Mouse (Mus musculus) midbrain, postnatal 0 days (tissue): Measurements from ENCODE around the gene Col4a4. TPM values are rescaled to one million over a fixed set of nuclear protein-coding genes. Genes with fewer than 3 reads are reported as not detected.

ENCODE experiments used
- ATAC-seq: fragments of 200-750 bp; cut with Nextera tagmentation; 2 replicates; pipeline ENCODE4 v1.8.0; 2017; ENCODE audit warnings: moderate number of reproducible peaks, mild to moderate bottlenecking, moderate TSS enrichment, moderate library complexity; ENCODE audit not compliant: low FRiP score
- DNase-seq: peaks from one replicate; pipeline ENCODE4 v3.0.0-alpha.2; 2015; ENCODE audit warnings: low spot score
- H3K27ac ChIP-seq: fragments of 300-500 bp; sonication (generic); 2 replicates; pipeline ENCODE4 v1.5.1; 2014; ENCODE audit warnings: low read depth, mild to moderate bottlenecking, low read length, mixed read lengths
- H3K27me3 ChIP-seq: fragments of 300-500 bp; sonication (generic); 2 replicates; pipeline ENCODE4 v1.6.1; 2014; ENCODE audit warnings: low read length, control low read depth, mixed read lengths; ENCODE audit not compliant: insufficient read depth
- H3K36me3 ChIP-seq: fragments of 300-500 bp; sonication (generic); 2 replicates; pipeline ENCODE4 v1.6.1; 2014; ENCODE audit warnings: low read length, control low read depth, mixed read lengths; ENCODE audit not compliant: insufficient read depth
- H3K4me1 ChIP-seq: fragments of 300-500 bp; sonication (generic); 2 replicates; pipeline ENCODE4 v1.6.1; 2014; ENCODE audit warnings: mild to moderate bottlenecking, control low read depth, antibody characterized with exemption, low read length, mixed read lengths; ENCODE audit not compliant: insufficient read depth
- H3K4me2 ChIP-seq: fragments of 300-500 bp; sonication (generic); 2 replicates; pipeline ENCODE4 v1.6.1; 2014; ENCODE audit warnings: low read depth, mild to moderate bottlenecking, low read length, mixed read lengths; ENCODE audit not compliant: poor library complexity, severe bottlenecking
- H3K4me3 ChIP-seq: fragments of 300-500 bp; sonication (generic); 2 replicates; pipeline ENCODE4 v1.5.1; 2014; ENCODE audit warnings: low read depth, mild to moderate bottlenecking, low read length, moderate library complexity
- H3K9ac ChIP-seq: fragments of 300-500 bp; sonication (generic); replicated peaks from 2 replicates; pipeline ENCODE4 v1.6.1; 2014; ENCODE audit warnings: mild to moderate bottlenecking, low read length, moderate library complexity, mixed read lengths; ENCODE audit not compliant: poor library complexity, severe bottlenecking
- H3K9me3 ChIP-seq: fragments of 300-500 bp; sonication (generic); 2 replicates; pipeline ENCODE4 v1.6.1; 2016; ENCODE audit warnings: low read length, control low read depth
- CTCF ChIP-seq: IDR thresholded peaks from 2 replicates; pipeline ENCODE4 v1.5.1; 2016; ENCODE audit warnings: antibody characterized with exemption, mild to moderate bottlenecking
- WGBS: fragments of 180-500 bp; shearing (Covaris S2); extraction: QIAGEN DNeasy Blood & Tissue Kit; methylation state at CpG from one replicate; pipeline ENCODE4 v1.1.7; 2014; 5-methylcytosine and 5-hydroxymethylcytosine counted together
- polyA plus RNA-seq: library from polyadenylated mRNA; unstranded; fragments of >200 nt; fragmentation: Nextera tagmentation; extraction: Ambion mirVana; gene quantifications from 2 replicates; pipeline ENCODE4 v1.2.1, GENCODE M21; 2015
- total RNA-seq: library from RNA; depleted of rRNA; stranded (reverse); fragments of >200 nt; gene quantifications from 2 replicates; pipeline ENCODE4 v1.2.3, GENCODE M21; 2014

Col4a4 gene
- total and polyA plus RNA-seq, 2 experiments from 2014 or later: 0.16 to 0.44 TPM

GRCm38 (mm10) chr1:82536515-82537174 is 50.0 kb downstream of the Col4a4 start:
- WGBS: 37% methylated on average over 6 of the region's 6 CpGs
- ATAC-seq: no peak; the same call in 1 of the 2 replicates

GRCm38 (mm10) chr1:82527931-82528330 is 58.7 kb downstream of the Col4a4 start:
- H3K36me3 ChIP-seq: no peaks in the 10 kb centered on the region
- DNase-seq (no peak), ATAC-seq (no peak)
- no peak overlapping the region for H3K4me2 ChIP-seq
- H3K4me1 ChIP-seq: no peaks in the 10 kb centered on the region
- no peaks in the 10 kb centered on the region for H3K27me3 ChIP-seq
- H3K9me3 ChIP-seq: no peaks in the 10 kb centered on the region
- TF ChIP-seq CTCF: no peak
- no peak overlapping the region for H3K27ac ChIP-seq
- H3K9ac ChIP-seq: no peak overlapping the region
- 63% methylated on average over 4 of the region's 4 CpGs for WGBS
- no peak overlapping the region for H3K4me3 ChIP-seq

More at GRCm38 (mm10) chr1:82536515-82537174, 50.0 kb downstream of the Col4a4 start:
- H3K27me3 ChIP-seq: no peaks in the 10 kb centered on the region
- no peak for DNase-seq
- H3K4me3 ChIP-seq: no peak overlapping the region
- TF ChIP-seq CTCF: no peak
- H3K4me2 ChIP-seq: no peak overlapping the region
- H3K9ac ChIP-seq: no peak overlapping the region
- H3K36me3 ChIP-seq: no peaks in the 10 kb centered on the region
- no peaks in the 10 kb centered on the region for H3K9me3 ChIP-seq
- no peak overlapping the region for H3K27ac ChIP-seq
- H3K4me1 ChIP-seq: no peaks in the 10 kb centered on the region

GRCm38 (mm10) chr1:82491954-82492353 is 94.7 kb downstream of the Col4a4 start:
- no peaks in the 10 kb centered on the region for H3K27me3 ChIP-seq
- H3K36me3 ChIP-seq: no peaks in the 10 kb centered on the region
- H3K4me1 ChIP-seq: no peaks in the 10 kb centered on the region
- H3K4me3 ChIP-seq: no peak overlapping the region
- no peak overlapping the region for H3K9ac ChIP-seq
- no peaks in the 10 kb centered on the region for H3K9me3 ChIP-seq
- DNase-seq (no peak), ATAC-seq (no peak)
- H3K4me2 ChIP-seq: no peak overlapping the region
- no peak for TF ChIP-seq CTCF
- WGBS: 83% methylated on average over 2 of the region's 2 CpGs
- H3K27ac ChIP-seq: no peak overlapping the region

- 87% methylated on average over 4 of the region's 4 CpGs for WGBS
- Histone ChIP-seq H3K27ac (no peak overlapping the region), H3K4me2 (no peak overlapping the region), H3K9ac (no peak overlapping the region), H3K9me3 (no peaks in the 10 kb centered on the region), H3K36me3 (no peaks in the 10 kb centered on the region), H3K4me1 (no peaks in the 10 kb centered on the region), H3K4me3 (no peak overlapping the region), H3K27me3 (no peaks in the 10 kb centered on the region)
- DNase-seq: no peak
- no peak for TF ChIP-seq CTCF
- no peak for ATAC-seq
Measured at GRCm38 (mm10) chr1:82486371-82486770, 100.3 kb downstream of the Col4a4 start.

GRCm38 (mm10) chr1:82482371-82482770 is 104.3 kb downstream of the Col4a4 start:
- H3K9ac ChIP-seq: no peak overlapping the region
- 82% methylated on average over 7 of the region's 7 CpGs for WGBS
- no peak for TF ChIP-seq CTCF
- no peak for DNase-seq
- no peak overlapping the region for H3K4me2 ChIP-seq
- H3K4me1 ChIP-seq: no peaks in the 10 kb centered on the region
- ATAC-seq: no peak
- no peak overlapping the region for H3K4me3 ChIP-seq
- no peaks in the 10 kb centered on the region for H3K36me3 ChIP-seq
- no peak overlapping the region for H3K27ac ChIP-seq
- no peaks in the 10 kb centered on the region for H3K9me3 ChIP-seq
- no peaks in the 10 kb centered on the region for H3K27me3 ChIP-seq

- H3K4me1 ChIP-seq: no peaks in the 10 kb centered on the region
- DNase-seq: peak; percentile 10
Measured at GRCm38 (mm10) chr1:82479696-82480487, 106.8 kb downstream of the Col4a4 start.

More at GRCm38 (mm10) chr1:82479696-82480487, 106.8 kb downstream of the Col4a4 start:
- H3K4me2 ChIP-seq: no peak overlapping the region
- no peak; the same call in 1 of the 2 replicates for ATAC-seq
- no peaks in the 10 kb centered on the region for H3K27me3 ChIP-seq
- H3K4me3 ChIP-seq: no peak overlapping the region
- WGBS: 84% methylated on average over 12 of the region's 12 CpGs
- H3K27ac ChIP-seq: no peak overlapping the region
- no peaks in the 10 kb centered on the region for H3K9me3 ChIP-seq
- TF ChIP-seq CTCF: no peak
- no peaks in the 10 kb centered on the region for H3K36me3 ChIP-seq
- H3K9ac ChIP-seq: no peak overlapping the region
